Mouse (Mus musculus) kidney, postnatal 36 days (tissue): Measurements from ENCODE around the gene Enox1.

Experiments used
- DNase-seq, 2 experiments: peaks; one replicate each; pipeline ENCODE4 v3.0.0; 2021 to 2022; ENCODE audit warnings: mixed read lengths in 2 of 2

The Enox1 gene

GRCm38 (mm10) chr14:77375618-77376017 lies 219.1 kb downstream of the Enox1 start:
- DNase-seq: no peak

GRCm38 (mm10) chr14:77376731-77377130 lies 220.2 kb downstream of the Enox1 start:
- no peak for DNase-seq

- no peak for DNase-seq
Observed at GRCm38 (mm10) chr14:77377439-77377838, 220.9 kb downstream of the Enox1 start.

GRCm38 (mm10) chr14:77377873-77378272 lies 221.3 kb downstream of the Enox1 start:
- DNase-seq: no peak

DNA sequence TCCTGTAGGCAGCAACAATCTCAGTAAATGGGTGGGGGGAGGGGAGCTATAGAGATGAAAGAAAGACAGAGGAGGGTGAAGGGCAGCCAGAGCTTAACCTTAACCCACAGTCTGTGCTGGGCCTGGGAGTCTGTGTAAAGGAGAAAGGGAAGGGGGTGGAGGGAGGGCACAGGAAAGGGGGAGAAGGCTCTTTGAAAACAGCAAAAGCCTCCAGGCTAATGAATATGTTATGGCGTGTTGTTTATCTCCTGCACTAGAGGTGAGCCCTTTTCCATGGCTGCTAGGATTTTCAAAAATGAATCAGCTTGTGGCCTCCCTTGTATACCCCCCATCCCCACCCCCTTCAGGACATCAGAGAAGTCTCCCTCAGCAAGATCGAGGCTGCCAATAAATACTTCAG lies 225.0 kb downstream of the Enox1 start:
- no peak for DNase-seq

DNA sequence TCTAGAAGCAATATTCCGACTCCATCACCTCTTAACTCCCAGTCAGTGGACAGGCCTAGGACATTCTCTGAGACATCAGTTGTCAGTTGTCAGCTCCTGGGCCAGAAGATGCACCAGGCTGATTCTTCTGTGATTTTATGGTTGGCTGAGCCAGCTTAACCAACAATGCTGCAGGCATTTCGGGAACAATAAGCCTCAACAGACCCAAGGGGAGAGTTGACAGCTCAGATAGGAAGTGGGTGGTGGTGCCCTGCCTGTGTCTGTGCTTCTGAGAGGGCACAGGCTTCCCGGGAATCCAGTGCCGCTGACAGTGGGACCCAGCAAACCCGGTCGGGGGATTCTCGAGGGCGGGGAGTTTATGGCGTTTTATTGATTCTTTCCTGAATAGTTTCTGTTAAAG lies 229.1 kb downstream of the Enox1 start:
- DNase-seq: no peak

GRCm38 (mm10) chr14:77387877-77388276 lies 231.3 kb downstream of the Enox1 start:
- no peak for DNase-seq

DNA sequence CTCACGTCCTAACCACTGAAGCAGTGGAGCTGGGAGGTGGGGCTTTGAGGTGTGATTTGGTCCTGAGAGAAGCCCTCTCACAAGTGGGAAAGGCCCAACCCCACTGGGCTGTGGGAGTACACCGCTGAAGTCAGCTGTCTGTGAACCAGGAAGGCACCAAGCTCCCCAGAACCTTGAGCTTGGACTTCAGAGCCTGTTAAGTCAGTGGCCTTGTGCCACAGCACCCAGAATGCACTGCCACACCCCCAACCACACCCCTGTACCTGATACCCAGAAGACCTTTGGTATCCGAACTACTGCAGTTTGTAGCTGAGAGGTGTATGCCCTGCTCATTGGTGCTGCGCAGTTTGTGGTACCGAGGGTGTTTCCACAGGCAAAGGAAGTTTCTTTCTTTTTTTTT lies 232.7 kb downstream of the Enox1 start:
- DNase-seq: no peak

GRCm38 (mm10) chr14:77392476-77392875 lies 235.9 kb downstream of the Enox1 start:
- DNase-seq: no peak

GRCm38 (mm10) chr14:77406241-77407114 lies 249.9 kb downstream of the Enox1 start:
- no peak for DNase-seq

DNA sequence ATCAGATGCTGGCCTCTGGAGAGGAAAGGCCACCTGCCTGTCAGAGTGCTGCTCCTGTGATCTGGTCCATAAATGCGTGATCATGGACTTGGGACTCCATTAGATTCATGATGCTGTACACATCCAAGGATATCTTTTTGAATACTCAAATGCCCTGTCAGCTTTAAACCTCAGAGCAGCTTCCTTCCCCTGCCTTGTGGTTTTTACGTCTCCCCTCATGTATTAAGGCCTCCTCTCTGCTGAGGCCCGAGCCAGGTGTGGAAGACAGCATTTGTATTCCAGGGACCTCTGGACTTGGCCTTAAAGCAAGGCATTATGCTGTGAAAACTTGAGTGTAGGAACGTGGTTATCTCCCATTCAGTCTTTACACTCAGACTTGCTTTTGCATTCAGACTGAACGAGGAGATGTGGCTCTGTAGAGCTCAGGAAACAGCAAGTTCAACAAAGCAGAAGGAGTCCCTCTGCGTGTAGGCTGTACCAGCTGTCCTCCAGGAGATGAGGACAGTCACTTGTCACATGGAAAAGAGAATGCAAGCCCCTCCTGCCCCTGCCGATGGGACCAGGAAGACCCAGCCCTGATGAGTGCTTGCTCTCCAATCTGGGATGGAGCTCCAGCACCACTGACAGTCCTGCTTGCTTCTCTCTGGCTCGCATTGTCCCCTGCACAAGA lies 252.8 kb downstream of the Enox1 start:
- no peak for DNase-seq

- DNase-seq: no peak
Observed at GRCm38 (mm10) chr14:77410354-77410753, 253.8 kb downstream of the Enox1 start.

- DNase-seq: no peak
Observed at GRCm38 (mm10) chr14:77413106-77413505, 256.5 kb downstream of the Enox1 start.

DNA sequence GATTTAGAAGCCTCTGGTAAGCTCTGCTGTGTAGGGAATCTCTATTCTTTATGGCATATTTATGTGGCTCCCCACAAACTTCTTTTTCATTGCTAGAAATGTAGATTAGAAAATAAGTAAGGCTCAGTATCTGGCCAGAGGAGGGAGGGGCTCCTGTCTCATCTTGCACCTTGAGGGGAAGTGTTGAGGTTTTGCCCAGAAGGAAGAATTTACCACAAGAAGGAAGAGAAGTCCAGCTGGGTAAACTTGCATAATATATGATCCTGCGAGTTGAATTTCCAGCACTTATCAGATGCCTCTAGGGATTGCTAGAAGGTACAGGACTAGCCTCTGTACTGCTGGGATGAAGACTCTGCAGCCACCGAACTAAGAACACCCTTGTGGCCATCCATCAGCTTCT lies 259.8 kb downstream of the Enox1 start:
- DNase-seq: no peak

DNA sequence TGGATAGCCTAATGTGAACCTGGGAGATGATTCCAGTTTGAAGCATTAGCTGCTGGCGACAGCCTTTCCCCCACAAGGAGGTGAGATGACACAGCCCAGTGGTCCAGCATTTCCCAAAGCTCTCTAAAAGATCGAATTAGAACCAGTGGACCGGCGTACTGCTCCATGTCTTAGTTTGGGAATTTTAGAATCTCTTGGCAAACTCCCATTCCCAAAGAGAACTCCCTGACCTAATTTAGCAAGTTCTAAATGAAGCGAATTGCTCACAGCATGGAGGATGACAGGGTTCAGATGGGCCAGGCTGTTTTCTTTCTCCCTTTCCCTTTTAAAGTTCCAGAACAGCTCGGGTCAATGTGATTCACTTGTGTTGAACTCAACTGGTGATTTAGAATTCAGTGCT lies 264.5 kb downstream of the Enox1 start:
- DNase-seq: no peak

DNA sequence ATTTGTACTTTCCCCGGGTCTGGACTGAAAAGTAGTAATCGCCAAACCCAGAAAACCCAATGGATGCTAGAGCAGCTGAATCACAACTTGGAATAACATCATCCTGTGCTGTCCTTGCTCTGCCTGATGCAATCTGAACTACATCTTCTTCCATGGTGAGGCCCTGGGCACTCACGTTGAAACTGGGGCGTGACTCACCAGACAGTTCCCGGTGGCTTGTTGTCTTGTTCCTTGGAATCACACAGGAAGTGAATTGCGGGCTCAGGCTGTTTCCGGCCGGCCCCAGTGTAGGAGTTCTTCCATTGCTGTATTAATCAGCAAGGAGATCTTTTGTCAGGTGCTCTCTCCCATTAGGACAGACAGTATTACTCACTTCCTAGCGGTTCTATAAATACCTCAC lies 266.6 kb downstream of the Enox1 start:
- DNase-seq: no peak

GRCm38 (mm10) chr14:77439426-77439825 lies 282.9 kb downstream of the Enox1 start:
- DNase-seq: no peak

DNA sequence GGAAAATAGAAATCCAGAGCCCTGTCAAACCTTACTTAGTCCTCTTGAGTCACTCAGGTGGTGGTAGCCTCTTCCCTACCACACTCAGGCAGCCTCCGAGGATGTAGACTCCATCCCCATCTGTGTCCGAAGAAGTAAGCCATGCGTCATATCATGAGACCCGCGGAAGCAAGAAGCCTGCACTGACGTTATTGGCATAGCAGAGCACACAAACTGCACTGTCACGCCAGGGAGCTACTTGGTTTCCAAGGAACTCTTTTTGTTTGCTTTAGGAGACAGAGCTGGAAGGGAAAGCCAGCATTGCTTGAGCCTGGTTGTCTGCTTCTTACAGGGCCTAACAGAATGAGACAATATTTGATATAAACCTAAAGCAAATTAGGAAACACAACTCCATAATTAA lies 284.2 kb downstream of the Enox1 start:
- DNase-seq: no peak

- no peak for DNase-seq
Observed at GRCm38 (mm10) chr14:77441541-77441940, 285.0 kb downstream of the Enox1 start.

- no peak for DNase-seq
Observed at GRCm38 (mm10) chr14:77448001-77448400, 291.4 kb downstream of the Enox1 start.

DNA sequence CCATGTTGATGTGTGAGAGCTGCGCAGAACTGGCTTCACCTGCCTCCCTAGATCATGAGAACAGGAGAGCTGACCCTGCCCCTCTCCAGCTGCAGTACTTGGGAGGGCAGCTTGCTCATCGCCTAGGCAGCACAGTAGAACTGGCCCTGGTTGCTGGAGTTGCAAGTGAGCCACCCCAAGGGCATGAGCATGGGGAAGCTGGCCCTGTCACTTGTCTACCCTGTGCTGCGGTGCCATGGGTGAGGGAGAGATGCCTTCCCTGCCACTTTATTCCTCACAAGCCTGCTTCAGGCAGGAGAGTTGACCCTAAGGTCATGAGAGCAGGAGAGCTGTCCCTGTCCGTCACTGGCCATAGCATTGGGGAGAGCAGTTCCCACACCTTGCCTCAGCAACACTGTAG lies 295.4 kb downstream of the Enox1 start:
- no peak for DNase-seq

DNA sequence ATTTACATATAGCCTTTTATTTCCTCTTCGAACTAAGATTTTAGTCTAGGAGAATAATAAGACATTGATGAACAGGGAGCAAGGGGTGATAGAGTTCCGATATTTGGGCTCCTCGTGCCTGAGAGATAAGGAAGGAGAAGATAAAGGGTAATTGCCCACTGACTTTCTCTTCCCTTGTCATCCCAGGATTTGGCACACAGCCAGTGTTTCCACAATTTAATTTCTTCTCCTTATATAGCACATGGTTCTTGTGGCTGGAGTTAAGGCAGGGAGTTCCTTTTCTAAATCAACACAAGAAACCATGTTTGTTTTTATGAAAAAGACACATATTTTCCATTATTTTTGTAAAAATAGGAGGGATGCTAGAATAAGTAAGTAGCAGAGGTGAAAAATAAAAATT lies 299.5 kb downstream of the Enox1 start:
- DNase-seq: no peak

- DNase-seq: no peak
Observed at GRCm38 (mm10) chr14:77456876-77457275, 300.3 kb downstream of the Enox1 start.

DNA sequence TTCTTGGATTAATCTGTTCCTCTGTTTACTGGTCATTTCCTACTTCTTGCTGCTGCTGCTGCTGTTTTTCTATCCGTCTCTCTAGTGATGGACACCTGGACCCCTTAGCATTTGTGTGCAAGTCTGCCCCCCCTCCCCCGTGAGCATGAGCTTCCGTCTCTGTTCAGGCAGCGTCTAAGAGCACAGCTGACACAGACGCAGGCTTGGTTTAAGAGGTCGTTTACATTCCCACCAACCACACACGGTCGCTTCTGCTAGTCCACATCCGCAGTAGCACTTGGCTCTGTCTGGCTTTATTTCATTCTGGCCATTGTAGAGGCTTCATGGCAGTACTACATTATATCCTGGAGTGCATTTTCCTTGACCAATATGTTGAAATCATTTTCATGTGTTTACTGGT lies 301.7 kb downstream of the Enox1 start:
- DNase-seq: no peak
